In genomic region chr9:48357097-48357496, GRCm38 (mm10) we compare ENCODE assay signal across 27 mouse cellular contexts. TPM values are rescaled to one million over a fixed set of nuclear protein-coding genes. Genes with fewer than 3 reads are reported as not detected.
DNase-seq lines count a peak whose midpoint lies in the region; ATAC-seq and TF ChIP-seq lines count a peak whose summit lies in the region.
"Had no signal": no experiment of that assay in that cellular context is flagged by ENCODE, and none has a peak within 500 bp of the region (broad histone marks: within the 10 kb centered on the region; RNA-seq: fewer than 3 reads in every experiment).

No protein-coding gene starts in this region.

- H3K9ac ChIP-seq in CH12.LX (ENCODE audit: insufficient read depth, low read depth) = no peak overlapping the region
- H3K9ac ChIP-seq in liver, embryonic 13.5 days = peak overlapping the region; percentile 49; the same call in 1 of the 2 replicates
- H3K9ac ChIP-seq in hindbrain, embryonic 12.5 days = no peak overlapping the region
- H3K9ac ChIP-seq: forebrain, embryonic 15.5 days; hindbrain, embryonic 13.5 days; kidney, embryonic 15.5 days; limb, embryonic 12.5 days; lung, embryonic 14.5 days; neural tube, embryonic 13.5 days had no signal

- peak; percentile 72 for TF ChIP-seq EP300 in CH12.LX (IDR thresholded peaks at IDR 0.05; ENCODE audit: low read length)

- H3K27ac ChIP-seq in CH12.LX (ENCODE audit: insufficient read depth, low read depth) = no peak overlapping the region
- peak overlapping the region; percentile 99 for H3K27ac ChIP-seq in liver, embryonic 13.5 days
- no peak overlapping the region for H3K27ac ChIP-seq in hindbrain, embryonic 12.5 days
- H3K27ac ChIP-seq: forebrain, embryonic 15.5 days; heart, embryonic 10.5 days; hindbrain, embryonic 13.5 days; kidney, embryonic 15.5 days; left cerebral cortex, adult 2 months; limb, embryonic 12.5 days; neural tube, embryonic 13.5 days had no signal

- H3K4me3 ChIP-seq in CH12.LX (replicated peaks in 1 of 3; ENCODE audit: low read depth in 2 of 3, low read length in 2 of 3, poor library complexity in 1 of 3) = no peak overlapping the region
- no peak overlapping the region for H3K4me3 ChIP-seq in liver, embryonic 13.5 days (replicated peaks)
- no peak overlapping the region for H3K4me3 ChIP-seq in hindbrain, embryonic 12.5 days
- H3K4me3 ChIP-seq: forebrain, embryonic 15.5 days; heart, embryonic 10.5 days; hindbrain, embryonic 13.5 days; kidney, embryonic 15.5 days; left cerebral cortex, adult 2 months; limb, embryonic 12.5 days; neural tube, embryonic 13.5 days had no signal

- peaks cover 11 to 53% of the 10 kb centered on the region in 2 experiments for H3K36me3 ChIP-seq in CH12.LX (replicated peaks in 1 of 2; ENCODE audit: control insufficient read depth in 1 of 2, insufficient read depth in 1 of 2, low read length in 1 of 2)
- no peaks in the 10 kb centered on the region for H3K36me3 ChIP-seq in liver, embryonic 13.5 days
- H3K36me3 ChIP-seq in hindbrain, embryonic 12.5 days = no peaks in the 10 kb centered on the region
- H3K36me3 ChIP-seq: forebrain, embryonic 15.5 days; heart, embryonic 10.5 days; hindbrain, embryonic 13.5 days; kidney, embryonic 15.5 days; limb, embryonic 12.5 days; neural tube, embryonic 13.5 days had no signal

- TF ChIP-seq POLR2A in CH12.LX (IDR thresholded peaks at IDR 0.05; ENCODE audit: low read depth, low read length) = no peak

- no peak for TF ChIP-seq RAD21 in CH12.LX (IDR thresholded peaks at IDR 0.05; ENCODE audit: low read depth, low read length)

- peaks cover 13 to 66% of the 10 kb centered on the region in 2 experiments; a peak in 3 of 4 replicates for H3K4me1 ChIP-seq in CH12.LX (ENCODE audit: control insufficient read depth in 1 of 2, insufficient read depth in 2 of 2)
- peaks cover 87% of the 10 kb centered on the region for H3K4me1 ChIP-seq in liver, embryonic 13.5 days (replicated peaks)
- peaks cover 8% of the 10 kb centered on the region; the same call in 1 of the 2 replicates for H3K4me1 ChIP-seq in hindbrain, embryonic 12.5 days
- H3K4me1 ChIP-seq: forebrain, embryonic 15.5 days; hindbrain, embryonic 13.5 days had no signal

- DNase-seq in CH12.LX (ENCODE audit: extremely low read depth) = peak; percentile 66
- no peak for DNase-seq in liver, embryonic 13.5 days
- DNase-seq in adrenal gland, adult (ENCODE audit: inconsistent age in 2 of 2, low spot score in 1 of 2) = no peak
- no peak for DNase-seq in left cerebral cortex, adult 9 months (ENCODE audit: low spot score in 2 of 2)
- DNase-seq: adrenal gland, adult 2 months; B cell, adult 2 months; cerebellum, adult 9-10 months; gastrocnemius, postnatal 36 days; kidney, postnatal 4 days; layer of hippocampus, adult 9-11 months; lung, embryonic 14.5 days; lung, postnatal 36 days; midbrain, embryonic 14.5 days; right cerebral cortex, postnatal 14 days; spleen, adult 18-20 months; thymus, postnatal 36 days had no signal

- no peaks in the 10 kb centered on the region for H3K27me3 ChIP-seq in CH12.LX (replicated peaks)
- H3K27me3 ChIP-seq in liver, embryonic 13.5 days = no peaks in the 10 kb centered on the region
- H3K27me3 ChIP-seq in hindbrain, embryonic 12.5 days = no peaks in the 10 kb centered on the region
- H3K27me3 ChIP-seq: forebrain, embryonic 15.5 days; hindbrain, embryonic 13.5 days; kidney, embryonic 15.5 days; limb, embryonic 12.5 days; neural tube, embryonic 13.5 days had no signal

- peak; percentile 85 for ATAC-seq in activated CD4-positive, CD25-positive, alpha-beta regulatory T cell, adult 4 months
- no peak for ATAC-seq in liver, embryonic 13.5 days (ENCODE audit: low read depth)
- ATAC-seq in megakaryocyte progenitor cell, adult 5-6 weeks (replicated peaks; ENCODE audit: poor library complexity) = peak; percentile 49
- no peak for ATAC-seq in hindbrain, embryonic 12.5 days (ENCODE audit: low FRiP score)
- ATAC-seq: forebrain, embryonic 15.5 days; intestine, embryonic 16.5 days had no signal

- H3K9me3 ChIP-seq in CH12.LX (replicated peaks; ENCODE audit: low read length) = no peaks in the 10 kb centered on the region
- no peaks in the 10 kb centered on the region for H3K9me3 ChIP-seq in liver, embryonic 13.5 days (replicated peaks)
- no peaks in the 10 kb centered on the region for H3K9me3 ChIP-seq in hindbrain, embryonic 12.5 days (replicated peaks)
- H3K9me3 ChIP-seq: forebrain, embryonic 15.5 days; heart, embryonic 10.5 days; hindbrain, embryonic 13.5 days; kidney, embryonic 15.5 days; limb, embryonic 12.5 days; neural tube, embryonic 13.5 days had no signal

- WGBS in liver, embryonic 13.5 days (ENCODE audit: insufficient replicate concordance) = 37% methylated on average over 3 of the region's 3 CpGs
- WGBS in hindbrain, embryonic 12.5 days = 93% methylated on average over 3 of the region's 3 CpGs

- no peak for TF ChIP-seq CTCF in CH12.LX (conservative IDR thresholded peaks at IDR 0.05 in 1 of 2, IDR thresholded peaks at IDR 0.05 in 1 of 2; ENCODE audit: low read depth in 2 of 2, low read length in 2 of 2)

- no peaks in the 10 kb centered on the region for H3K79me2 ChIP-seq in CH12.LX (replicated peaks; ENCODE audit: control insufficient read depth, extremely low read depth, insufficient read depth, poor library complexity, severe bottlenecking)

- peak overlapping the region; percentile 33; the same call in 1 of the 2 replicates for H3K4me2 ChIP-seq in CH12.LX (ENCODE audit: insufficient read depth, low read depth, poor library complexity, severe bottlenecking)
- H3K4me2 ChIP-seq in liver, embryonic 13.5 days = no peak overlapping the region
- no peak overlapping the region for H3K4me2 ChIP-seq in hindbrain, embryonic 12.5 days (replicated peaks)
- H3K4me2 ChIP-seq: forebrain, embryonic 15.5 days; hindbrain, embryonic 13.5 days; kidney, embryonic 15.5 days; limb, embryonic 12.5 days; lung, embryonic 14.5 days; neural tube, embryonic 13.5 days had no signal

- dilution Hi-C loops in CH12.LX (cut with MboI; ENCODE audit: extremely low pct_ligation_motif_present, extremely low pct_unique_long_range_greater_than_20kb, low sequenced_read_pairs) = no loop called here

- in situ Hi-C loops in CH12.LX (cut with MboI; ENCODE audit: low pct_ligation_motif_present, low pct_unique_long_range_greater_than_20kb, low sequenced_read_pairs) = loop anchor here (10.0 kb wide), 1 partner anchor 92 kb away; no protein-coding TSS in a partner anchor

TF ChIP-seq in CH12.LX, 34 proteins besides CTCF, POLR2A, EP300 and RAD21:
- peak; percentile 42; the same call in 1 of the 2 replicates for TF ChIP-seq MAZ (IDR thresholded peaks at IDR 0.05; ENCODE audit: low read depth, low read length)
- peak; percentile 51; the same call in 1 of the 2 replicates for TF ChIP-seq TCF12 (IDR thresholded peaks at IDR 0.05; ENCODE audit: low read depth, low read length)
- no peak for TF ChIP-seq ELF1 (IDR thresholded peaks at IDR 0.05; ENCODE audit: low read depth, low read length)
- TF ChIP-seq CHD1 (IDR thresholded peaks at IDR 0.05; ENCODE audit: low read depth, low read length) = no peak
- TF ChIP-seq MAX (IDR thresholded peaks at IDR 0.05; ENCODE audit: low read length) = 0 out of 2 replicates have a peak, but pooled peaks have one; percentile 29
- no peak for TF ChIP-seq SMC3 (IDR thresholded peaks at IDR 0.05; ENCODE audit: low read depth, low read length)
- peak; percentile 54 for TF ChIP-seq JUN (IDR thresholded peaks at IDR 0.05; ENCODE audit: insufficient read depth, low read depth, low read length)
- peak; percentile 68; the same call in 1 of the 2 replicates for TF ChIP-seq MAFK (IDR thresholded peaks at IDR 0.05; ENCODE audit: insufficient replicate concordance, low read length)
- peak; percentile 84 for TF ChIP-seq IRF4 (IDR thresholded peaks at IDR 0.05; ENCODE audit: low read depth, low read length)
- peak; percentile 46; the same call in 1 of the 2 replicates for TF ChIP-seq JUND (conservative IDR thresholded peaks at IDR 0.05; ENCODE audit: low read depth, low read length)
- TF ChIP-seq CHD2 (IDR thresholded peaks at IDR 0.05; ENCODE audit: low read length) = peak; percentile 51; the same call in 1 of the 2 replicates
- TF ChIP-seq BHLHE40 (IDR thresholded peaks at IDR 0.05; ENCODE audit: low read depth, low read length) = peak; percentile 95
- no peak for TF ChIP-seq ZMIZ1 (IDR thresholded peaks at IDR 0.05; ENCODE audit: low read depth, low read length)
- peak; percentile 52 for TF ChIP-seq ZNF384 (IDR thresholded peaks at IDR 0.05; ENCODE audit: low read depth, low read length)
- TF ChIP-seq MEF2A (IDR thresholded peaks at IDR 0.05; ENCODE audit: borderline replicate concordance, low read depth, low read length) = peak; percentile 88
- no peak for TF ChIP-seq UBTF (IDR thresholded peaks at IDR 0.05; ENCODE audit: low read depth, low read length)
- no peak for TF ChIP-seq ZC3H11A (IDR thresholded peaks at IDR 0.05; ENCODE audit: low read depth, low read length)
- no peak for TF ChIP-seq KAT2A (IDR thresholded peaks at IDR 0.05; ENCODE audit: insufficient replicate concordance, low read length)
- TF ChIP-seq ETS1 (conservative IDR thresholded peaks at IDR 0.05; ENCODE audit: low read depth, low read length) = peak; percentile 72

RNA-seq across cellular contexts. Expression of gene Nxpe2, which starts 3.8 kb away (rescaled TPM):
- total RNA-seq in CH12.LX (2012; rRNA removed) (19.5 and 22.1 TPM in 2 replicates), CH12.LX (2014; rRNA removed) (44.3 and 47.7 TPM in 2 replicates)
- polyA plus RNA-seq in CH12.LX (2012; ENCODE audit: insufficient read length, low read depth) = 25.4 and 30.5 TPM in 2 replicates
- polyA plus RNA-seq in activated CD4-positive, CD25-positive, alpha-beta regulatory T cell, adult 4 months (2017; shearing (Covaris generic)) = under 1 TPM in 1 of 2 experiments, not detected in 1; 0.24 TPM
- polyA plus RNA-seq in liver, embryonic 13.5 days (2015; fragmentation: Nextera tagmentation; extraction: Ambion mirVana) = 153 and 173 TPM in 2 replicates
- total RNA-seq in megakaryocyte progenitor cell, adult 5-6 weeks (2015) = 18.0 and 28.6 TPM in 2 replicates
- total RNA-seq in megakaryocyte progenitor cell, adult 5-6 weeks (2017) = 15.1 and 31.6 TPM in 2 replicates
- polyA plus RNA-seq in hindbrain, embryonic 12.5 days (2016; fragmentation: Nextera tagmentation; extraction: Ambion mirVana) = 0.69 and 0.76 TPM in 2 replicates

Comparison
In these comparisons a context has a peak if more than half of its experiments do, and no peak if none do; other contexts are left out.
1. ATAC-seq: peak in activated CD4-positive, CD25-positive, alpha-beta regulatory T cell, adult 4 months (single experiment) and megakaryocyte progenitor cell, adult 5-6 weeks (single experiment); none in liver, embryonic 13.5 days (single experiment) and hindbrain, embryonic 12.5 days (single experiment).
2. RNA of gene Nxpe2, which starts 3.8 kb away (polyA plus RNA-seq): 153 to 173 TPM in liver, embryonic 13.5 days and 25.4 to 30.5 TPM in CH12.LX; 0.69 to 0.76 TPM in hindbrain, embryonic 12.5 days and 0.24 TPM in activated CD4-positive, CD25-positive, alpha-beta regulatory T cell, adult 4 months; every median in the first group is over 10 times any median in the second.